Mouse (Mus musculus) hindbrain, embryonic 13.5 days (tissue): ENCODE results near the gene Ankrd26. TPM values are rescaled to one million over a fixed set of nuclear protein-coding genes. Genes with fewer than 3 reads are reported as not detected.
A peak's percentile ranks its signal among the peaks of the same experiment; 100 is the strongest.

Source experiments
- ATAC-seq: fragments of 200-750 bp; cut with Nextera tagmentation; 2 replicates; pipeline ENCODE4 v1.8.0; 2017; ENCODE audit warnings: moderate TSS enrichment; ENCODE audit not compliant: low FRiP score
- H3K27ac ChIP-seq: fragments of 300-500 bp; sonication (generic); 2 replicates; pipeline ENCODE4 v1.5.1; 2015; ENCODE audit warnings: inconsistent platforms, mild to moderate bottlenecking, moderate library complexity
- H3K27me3 ChIP-seq: fragments of 300-500 bp; sonication (generic); 2 replicates; pipeline ENCODE4 v1.6.1; 2015; ENCODE audit warnings: mild to moderate bottlenecking, inconsistent platforms
- H3K36me3 ChIP-seq: fragments of 300-500 bp; sonication (generic); 2 replicates; pipeline ENCODE4 v1.6.1; 2015; ENCODE audit warnings: mild to moderate bottlenecking, inconsistent platforms
- H3K4me1 ChIP-seq: fragments of 300-500 bp; sonication (generic); replicated peaks from 2 replicates; pipeline ENCODE4 v1.6.1; 2015; ENCODE audit warnings: inconsistent platforms
- H3K4me2 ChIP-seq: fragments of 300-500 bp; sonication (generic); 2 replicates; pipeline ENCODE4 v1.6.1; 2015; ENCODE audit warnings: inconsistent platforms, mild to moderate bottlenecking, moderate library complexity
- H3K4me3 ChIP-seq: fragments of 300-500 bp; sonication (generic); 2 replicates; pipeline ENCODE4 v1.5.1; 2015; ENCODE audit warnings: mild to moderate bottlenecking, inconsistent platforms
- H3K9ac ChIP-seq: fragments of 300-500 bp; sonication (generic); 2 replicates; pipeline ENCODE4 v1.6.1; 2015; ENCODE audit warnings: mild to moderate bottlenecking, inconsistent platforms
- H3K9me3 ChIP-seq: fragments of 300-500 bp; sonication (generic); 2 replicates; pipeline ENCODE4 v1.6.1; 2016; ENCODE audit warnings: inconsistent platforms
- WGBS: fragments of 180-500 bp; shearing (Covaris S2); methylation state at CpG from one replicate; pipeline ENCODE4 v1.1.7; 2015; 5-methylcytosine and 5-hydroxymethylcytosine counted together
- polyA plus RNA-seq: library from polyadenylated mRNA; unstranded; fragments of >200 nt; fragmentation: Nextera tagmentation; extraction: Ambion mirVana; gene quantifications from 2 replicates; pipeline ENCODE4 v1.2.1, GENCODE M21; 2015

Ankrd26 gene
- polyA plus RNA-seq, 1 experiment from 2014 or later, result 15.3 TPM

GRCm38 (mm10) chr6:118462069-118462705 is 99.8 kb downstream of the Ankrd26 start:
- no peak overlapping the region for H3K4me3 ChIP-seq
- H3K27me3 ChIP-seq, result no peaks in the 10 kb centered on the region
- H3K36me3 ChIP-seq, result peaks cover 43% of the 10 kb centered on the region
- no peaks in the 10 kb centered on the region for H3K9me3 ChIP-seq
- H3K27ac ChIP-seq, result no peak overlapping the region
- H3K4me2 ChIP-seq, result no peak overlapping the region
- no peak overlapping the region for H3K9ac ChIP-seq
- no peak for ATAC-seq
- WGBS, result 79% methylated on average over 15 of the region's 15 CpGs
- H3K4me1 ChIP-seq, result no peaks in the 10 kb centered on the region

DNA sequence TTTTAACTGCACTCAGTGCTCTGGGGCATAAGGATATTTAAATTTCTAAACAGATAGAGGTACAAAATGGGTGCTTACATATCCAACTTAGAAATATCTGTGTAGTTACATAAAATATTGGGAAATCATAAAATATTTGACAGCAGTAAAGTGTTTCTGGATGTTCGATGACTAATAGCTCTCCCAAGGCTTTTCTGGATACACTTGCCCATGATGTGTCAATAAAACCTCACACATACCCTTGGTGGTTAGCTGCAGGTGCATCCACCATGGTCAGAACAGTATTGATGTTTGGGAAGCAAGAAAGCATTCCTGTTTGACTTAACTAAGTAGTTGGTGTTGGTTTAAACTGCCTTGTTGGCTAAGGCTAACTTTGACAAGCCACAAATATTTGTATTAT is 104.3 kb downstream of the Ankrd26 start:
- 98% methylated on average over 1 of the region's 1 CpGs for WGBS
- H3K4me2 ChIP-seq, result no peak overlapping the region
- H3K9me3 ChIP-seq, result no peaks in the 10 kb centered on the region
- no peak for ATAC-seq
- H3K9ac ChIP-seq, result no peak overlapping the region
- no peak overlapping the region for H3K27ac ChIP-seq
- no peak overlapping the region for H3K4me3 ChIP-seq
- peaks cover 23% of the 10 kb centered on the region for H3K4me1 ChIP-seq
- peaks cover 11% of the 10 kb centered on the region for H3K36me3 ChIP-seq
- H3K27me3 ChIP-seq, result no peaks in the 10 kb centered on the region

- peak within 1 kb of the TSS; percentile 80 for H3K4me2 ChIP-seq
- H3K27me3 ChIP-seq, result no peaks in the 10 kb centered on the region
- peaks cover 24% of the 10 kb centered on the region for H3K4me1 ChIP-seq
- H3K27ac ChIP-seq, result peak within 1 kb of the TSS; percentile 99
- H3K9ac ChIP-seq, result peak within 1 kb of the TSS; percentile 89
- ATAC-seq, result peak; percentile 99
- peaks cover 12% of the 10 kb centered on the region for H3K36me3 ChIP-seq
- H3K9me3 ChIP-seq, result no peaks in the 10 kb centered on the region
- WGBS, result under 1% methylated on average over 43 of the region's 43 CpGs
- peak within 1 kb of the TSS; percentile 69 for H3K4me3 ChIP-seq
Measured at GRCm38 (mm10) chr6:118455042-118455631, 106.9 kb downstream of the Ankrd26 start, which contains the start of gene Zfp248. Gene Zfp248, minus strand, starts transcription at chr6:118455528.

GRCm38 (mm10) chr6:118454452-118454851 is 107.6 kb downstream of the Ankrd26 start:
- Histone ChIP-seq H3K27ac (peak overlapping the region; percentile 99), H3K36me3 (peaks cover 12% of the 10 kb centered on the region), H3K4me3 (peak overlapping the region; percentile 69), H3K9me3 (no peaks in the 10 kb centered on the region), H3K9ac (peak overlapping the region; percentile 89), H3K27me3 (no peaks in the 10 kb centered on the region), H3K4me1 (peaks cover 24% of the 10 kb centered on the region), H3K4me2 (peak overlapping the region; percentile 80)
- WGBS, result 45% methylated on average over 8 of the region's 8 CpGs
- no peak for ATAC-seq

Other genes with a start within 250 kb of the Ankrd26 start
- 24.9 TPM in 2 replicates for gene Bms1, start 142.8 kb downstream of the Ankrd26 start, polyA plus RNA-seq
- gene Zfp248, start 106.7 kb downstream of the Ankrd26 start, polyA plus RNA-seq, result 16.7 and 18.4 TPM in 2 replicates
- gene Zfp9, start 82.9 kb downstream of the Ankrd26 start, polyA plus RNA-seq, result 12.5 and 13.3 TPM in 2 replicates